ENCODE assay signal across 21 mouse cellular contexts in the genomic region with DNA sequence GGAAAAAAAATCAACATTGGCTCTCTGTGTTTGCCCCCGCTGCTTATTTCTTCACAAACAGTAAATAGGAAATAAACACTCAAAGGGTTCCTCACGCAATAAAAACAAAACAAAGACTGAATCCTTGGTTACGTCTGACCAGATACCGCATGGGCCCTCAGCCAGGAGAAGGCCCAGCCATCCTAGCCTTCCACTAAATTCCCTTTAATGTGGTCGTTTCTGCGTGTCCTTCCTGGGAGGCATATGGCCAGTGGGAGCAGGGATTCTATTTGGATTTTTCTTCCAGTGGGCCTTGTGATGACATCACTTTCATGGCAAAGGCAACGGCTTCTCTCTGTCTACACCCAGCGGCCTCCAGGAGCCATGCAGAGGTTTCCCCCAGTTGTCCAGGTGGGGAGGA. TPM values are rescaled to one million over a fixed set of nuclear protein-coding genes. Genes with fewer than 3 reads are reported as not detected.
DNase-seq lines count a peak whose midpoint lies in the region; ATAC-seq and TF ChIP-seq lines count a peak whose summit lies in the region.
"Had no signal": no experiment of that assay in that cellular context is flagged by ENCODE, and none has a peak within 500 bp of the region (broad histone marks: within the 10 kb centered on the region; RNA-seq: fewer than 3 reads in every experiment).

No protein-coding gene starts in this region.

- no peak for ATAC-seq in forebrain, embryonic 15.5 days (replicated peaks)
- no peak for ATAC-seq in lung, embryonic 14.5 days (ENCODE audit: insufficient read depth)
- ATAC-seq in neural tube, embryonic 15.5 days (ENCODE audit: low FRiP score), result no peak
- ATAC-seq: activated CD4-positive, CD25-positive, alpha-beta regulatory T cell, adult 4 months; intestine, postnatal 0 days; midbrain, embryonic 16.5 days had no signal

- H3K4me3 ChIP-seq in forebrain, embryonic 15.5 days, result no peak overlapping the region
- H3K4me3 ChIP-seq in forebrain, embryonic 10.5 days, result no peak overlapping the region
- no peak overlapping the region for H3K4me3 ChIP-seq in lung, embryonic 14.5 days (ENCODE audit: low read depth, low read length)
- no peak overlapping the region for H3K4me3 ChIP-seq in neural tube, embryonic 15.5 days (replicated peaks)
- H3K4me3 ChIP-seq: heart, embryonic 12.5 days; hindbrain, embryonic 10.5 days; layer of hippocampus, adult 2 months; limb, embryonic 12.5 days; stomach, embryonic 15.5 days had no signal

- 67% methylated on average over 8 of the region's 8 CpGs for WGBS in forebrain, embryonic 15.5 days
- WGBS in forebrain, embryonic 10.5 days, result 91% methylated on average over 8 of the region's 8 CpGs
- WGBS in lung, embryonic 14.5 days, result 66% methylated on average over 8 of the region's 8 CpGs
- 62% methylated on average over 8 of the region's 8 CpGs for WGBS in neural tube, embryonic 15.5 days

- no peak for TF ChIP-seq CTCF in lung, embryonic 14.5 days (IDR thresholded peaks at IDR 0.05; ENCODE audit: low read depth)

- no peaks in the 10 kb centered on the region for H3K9me3 ChIP-seq in forebrain, embryonic 15.5 days
- peaks cover 6% of the 10 kb centered on the region; the same call in 1 of the 2 replicates for H3K9me3 ChIP-seq in forebrain, embryonic 10.5 days
- 0 out of 2 replicates have a peak, but pooled peaks cover 3% of the 10 kb centered on the region for H3K9me3 ChIP-seq in lung, embryonic 14.5 days (ENCODE audit: low read depth, low read length)
- no peaks in the 10 kb centered on the region for H3K9me3 ChIP-seq in neural tube, embryonic 15.5 days (replicated peaks)
- H3K9me3 ChIP-seq: hindbrain, embryonic 10.5 days; limb, embryonic 12.5 days; stomach, embryonic 15.5 days had no signal

- H3K4me1 ChIP-seq in forebrain, embryonic 15.5 days, result peaks cover 15% of the 10 kb centered on the region
- peaks cover under 1% of the 10 kb centered on the region; the same call in 1 of the 2 replicates for H3K4me1 ChIP-seq in forebrain, embryonic 10.5 days
- no peaks in the 10 kb centered on the region for H3K4me1 ChIP-seq in lung, embryonic 14.5 days (ENCODE audit: insufficient read depth)
- H3K4me1 ChIP-seq in neural tube, embryonic 15.5 days, result no peaks in the 10 kb centered on the region; the same call in 1 of the 2 replicates
- H3K4me1 ChIP-seq: limb, embryonic 12.5 days; stomach, embryonic 15.5 days had no signal

- no peaks in the 10 kb centered on the region for H3K27me3 ChIP-seq in forebrain, embryonic 15.5 days
- no peaks in the 10 kb centered on the region for H3K27me3 ChIP-seq in forebrain, embryonic 10.5 days (ENCODE audit: poor library complexity, severe bottlenecking)
- H3K27me3 ChIP-seq in lung, embryonic 14.5 days (ENCODE audit: insufficient read depth, low read length), result no peaks in the 10 kb centered on the region
- no peaks in the 10 kb centered on the region for H3K27me3 ChIP-seq in neural tube, embryonic 15.5 days (replicated peaks)
- H3K27me3 ChIP-seq: heart, embryonic 12.5 days; limb, embryonic 12.5 days; stomach, embryonic 15.5 days had no signal

- no peaks in the 10 kb centered on the region for H3K36me3 ChIP-seq in forebrain, embryonic 15.5 days
- H3K36me3 ChIP-seq in forebrain, embryonic 10.5 days (replicated peaks), result no peaks in the 10 kb centered on the region
- H3K36me3 ChIP-seq in lung, embryonic 14.5 days (ENCODE audit: insufficient read depth), result no peaks in the 10 kb centered on the region
- no peaks in the 10 kb centered on the region for H3K36me3 ChIP-seq in neural tube, embryonic 15.5 days
- H3K36me3 ChIP-seq: heart, embryonic 12.5 days; hindbrain, embryonic 10.5 days; limb, embryonic 12.5 days; stomach, embryonic 15.5 days had no signal

- no peak overlapping the region for H3K4me2 ChIP-seq in forebrain, embryonic 15.5 days (replicated peaks)
- no peak overlapping the region for H3K4me2 ChIP-seq in lung, embryonic 14.5 days
- no peak overlapping the region for H3K4me2 ChIP-seq in neural tube, embryonic 15.5 days
- H3K4me2 ChIP-seq: heart, embryonic 12.5 days; limb, embryonic 12.5 days; liver, embryonic 11.5 days; stomach, embryonic 15.5 days had no signal

- H3K9ac ChIP-seq in forebrain, embryonic 15.5 days (replicated peaks), result no peak overlapping the region
- H3K9ac ChIP-seq in lung, embryonic 14.5 days, result no peak overlapping the region
- H3K9ac ChIP-seq in neural tube, embryonic 15.5 days (replicated peaks), result no peak overlapping the region
- H3K9ac ChIP-seq: heart, embryonic 12.5 days; limb, embryonic 12.5 days; stomach, embryonic 15.5 days had no signal

- no peak for DNase-seq in forebrain, embryonic 10.5 days (ENCODE audit: extremely low spot score, low spot score)
- peak; percentile 67 for DNase-seq in lung, embryonic 14.5 days
- DNase-seq in lung, postnatal 36 days, result no peak
- DNase-seq in neural tube, embryonic 10.5 days (ENCODE audit: extremely low spot score, low spot score), result no peak
- DNase-seq in B cell, adult 2 months, result no peak
- DNase-seq: adrenal gland, adult 8-10 months; kidney, postnatal 25 days; thymus, postnatal 25 days had no signal

- H3K27ac ChIP-seq in forebrain, embryonic 15.5 days (replicated peaks), result peak overlapping the region; percentile 49
- no peak overlapping the region for H3K27ac ChIP-seq in forebrain, embryonic 10.5 days
- peak overlapping the region; percentile 40; the same call in 1 of the 2 replicates for H3K27ac ChIP-seq in lung, embryonic 14.5 days (ENCODE audit: low read depth)
- H3K27ac ChIP-seq in neural tube, embryonic 15.5 days (replicated peaks), result 0 out of 2 replicates have a peak overlapping the region, but pooled peaks have one; percentile 0
- H3K27ac ChIP-seq: hindbrain, embryonic 10.5 days; layer of hippocampus, adult 2 months; limb, embryonic 12.5 days; macrophage; stomach, embryonic 15.5 days had no signal

RNA-seq across cellular contexts. Expression of a gene that starts 18.0 kb away (rescaled TPM):
- 0.13 and 0.20 TPM in 2 replicates for polyA plus RNA-seq in forebrain, embryonic 15.5 days (2015; fragmentation: Nextera tagmentation; extraction: Ambion mirVana)
- 0.27 and 0.30 TPM in 2 replicates for polyA plus RNA-seq in forebrain, embryonic 10.5 days (2016; fragmentation: Nextera tagmentation; extraction: Ambion mirVana)
- polyA plus RNA-seq in lung, embryonic 14.5 days (2014; fragmentation: Nextera tagmentation; extraction: Ambion mirVana), result 1.5 and 1.8 TPM in 2 replicates
- polyA plus RNA-seq in neural tube, embryonic 15.5 days (2015; fragmentation: Nextera tagmentation; extraction: Ambion mirVana), result 0.43 and 0.54 TPM in 2 replicates
- polyA plus RNA-seq: activated CD4-positive, CD25-positive, alpha-beta regulatory T cell, adult 4 months had no signal

RNA-seq across cellular contexts. Expression of a gene that starts 42.4 kb away (rescaled TPM):
- polyA plus RNA-seq in forebrain, embryonic 15.5 days (2015; fragmentation: Nextera tagmentation; extraction: Ambion mirVana), result not detected in 2 replicates
- polyA plus RNA-seq in forebrain, embryonic 10.5 days (2016; fragmentation: Nextera tagmentation; extraction: Ambion mirVana), result not detected in 2 replicates
- polyA plus RNA-seq in lung, embryonic 14.5 days (2014; fragmentation: Nextera tagmentation; extraction: Ambion mirVana), result not detected in 2 replicates
- polyA plus RNA-seq in neural tube, embryonic 15.5 days (2015; fragmentation: Nextera tagmentation; extraction: Ambion mirVana), result 0.09 TPM in 1 of 2 replicates, not detected in the other
- polyA plus RNA-seq: heart, embryonic 12.5 days; hindbrain, embryonic 10.5 days; intestine, postnatal 0 days; kidney, embryonic 14.5 days; limb, embryonic 12.5 days; macrophage; midbrain, embryonic 16.5 days had no signal
